Mouse (Mus musculus) E14TG2a.4 (cell line): ENCODE measurements around the gene Tmem230.
A peak's percentile ranks its signal among the peaks of the same experiment; 100 is the strongest.

ENCODE experiments used
- H3K27me3 ChIP-seq: 2 replicates; pipeline ENCODE4 v1.6.1; 2014; ENCODE audit warnings: low read length, control low read depth; ENCODE audit not compliant: insufficient read depth
- H3K36me3 ChIP-seq: 2 replicates; pipeline ENCODE4 v1.6.1; 2014; ENCODE audit warnings: low read length, control low read depth; ENCODE audit not compliant: insufficient read depth
- H3K4me1 ChIP-seq: replicated peaks from 2 replicates; pipeline ENCODE4 v1.6.1; 2014; ENCODE audit warnings: low read depth, low read length, control low read depth
- H3K4me3 ChIP-seq: replicated peaks from 2 replicates; pipeline ENCODE4 v1.5.1; 2014; ENCODE audit warnings: mild to moderate bottlenecking, low read length
- H3K9me3 ChIP-seq: 2 replicates; pipeline ENCODE4 v1.6.1; 2014; ENCODE audit warnings: low read length, control low read depth
- CTCF ChIP-seq: conservative IDR thresholded peaks from 2 replicates; pipeline ENCODE4 v1.5.1; 2014; ENCODE audit warnings: low read length
- NANOG ChIP-seq: IDR thresholded peaks from 2 replicates; pipeline ENCODE4 v1.6.1; 2014; ENCODE audit warnings: borderline replicate concordance, low read length, mixed read lengths
- POU5F1 ChIP-seq: IDR thresholded peaks from 2 replicates; pipeline ENCODE4 v1.6.1; 2014; ENCODE audit warnings: low read length, borderline replicate concordance

Tmem230 gene

DNA sequence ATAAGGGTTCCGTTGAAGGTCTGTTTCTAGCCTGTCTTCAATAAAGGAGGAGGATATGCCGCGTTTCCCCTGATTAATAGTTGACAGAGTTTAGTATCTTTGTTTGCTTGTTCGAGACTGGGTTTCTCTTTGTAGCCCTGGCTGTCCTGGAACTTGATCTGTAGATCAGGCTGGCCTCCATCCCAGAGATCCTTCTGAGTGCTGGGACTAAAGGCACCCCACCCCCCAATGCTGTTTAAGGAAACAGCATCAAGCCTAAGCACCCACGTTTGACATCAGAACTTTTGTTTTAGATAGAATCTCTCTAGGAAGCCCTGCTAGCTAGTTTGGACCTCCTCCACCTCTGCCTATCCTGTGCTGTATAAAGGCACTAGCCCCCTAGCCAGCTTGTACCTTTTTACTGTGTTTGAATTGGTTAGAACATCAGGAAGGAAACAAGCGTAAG lies 16.7 kb upstream of the Tmem230 start:
- no peak for TF ChIP-seq CTCF
- no peak for TF ChIP-seq POU5F1
- no peak for TF ChIP-seq NANOG
- Histone ChIP-seq H3K4me1 (peaks cover 61% of the 10 kb centered on the region), H3K4me3 (peak overlapping the region; percentile 94), H3K9me3 (no peaks in the 10 kb centered on the region), H3K36me3 (no peaks in the 10 kb centered on the region), H3K27me3 (no peaks in the 10 kb centered on the region)

DNA sequence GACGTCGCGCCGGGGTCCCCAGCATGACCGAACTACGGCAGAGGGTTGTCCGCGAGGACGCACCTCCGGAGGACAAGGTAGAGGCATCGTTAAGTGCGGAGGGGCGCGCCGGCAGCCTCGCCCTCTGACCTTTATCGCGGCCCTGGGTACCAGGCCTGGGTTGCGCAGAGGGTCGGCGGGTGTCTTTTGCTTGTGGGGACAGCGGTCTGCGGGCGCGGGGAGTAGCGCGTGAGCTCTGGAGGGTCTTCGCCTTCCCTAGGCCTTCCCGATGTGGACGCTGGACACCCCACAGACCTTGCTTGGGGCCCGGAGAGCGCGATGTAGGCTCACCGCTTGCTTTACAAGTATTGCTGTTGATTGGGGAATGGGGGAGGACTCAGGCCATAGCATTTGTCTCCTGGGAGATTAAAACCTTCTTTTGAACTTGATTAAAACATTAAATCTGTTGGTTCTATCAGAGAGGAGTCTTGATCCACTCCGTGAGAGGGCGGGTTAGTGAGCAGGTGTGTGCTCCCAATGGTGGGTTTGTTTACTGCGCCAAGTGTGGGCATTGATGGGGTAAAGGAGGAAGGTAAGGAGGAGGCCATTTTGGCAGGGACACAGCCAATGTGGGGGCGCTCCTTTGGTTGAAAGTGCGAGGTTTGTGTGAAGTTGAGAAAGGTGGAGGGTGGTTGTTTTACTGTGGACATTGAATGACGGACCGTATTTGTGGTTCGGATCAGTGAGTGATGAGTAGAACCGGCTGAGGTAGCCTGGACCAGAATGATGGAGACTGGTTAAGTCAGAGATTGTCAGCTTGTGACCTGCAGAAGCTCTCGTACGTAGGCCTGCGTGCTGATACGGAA lies 16.0 kb upstream of the Tmem230 start:
- TF ChIP-seq POU5F1 (no peak), NANOG (no peak), CTCF (no peak)
- peaks cover 63% of the 10 kb centered on the region for H3K4me1 ChIP-seq
- H3K27me3 ChIP-seq, result no peaks in the 10 kb centered on the region

DNA sequence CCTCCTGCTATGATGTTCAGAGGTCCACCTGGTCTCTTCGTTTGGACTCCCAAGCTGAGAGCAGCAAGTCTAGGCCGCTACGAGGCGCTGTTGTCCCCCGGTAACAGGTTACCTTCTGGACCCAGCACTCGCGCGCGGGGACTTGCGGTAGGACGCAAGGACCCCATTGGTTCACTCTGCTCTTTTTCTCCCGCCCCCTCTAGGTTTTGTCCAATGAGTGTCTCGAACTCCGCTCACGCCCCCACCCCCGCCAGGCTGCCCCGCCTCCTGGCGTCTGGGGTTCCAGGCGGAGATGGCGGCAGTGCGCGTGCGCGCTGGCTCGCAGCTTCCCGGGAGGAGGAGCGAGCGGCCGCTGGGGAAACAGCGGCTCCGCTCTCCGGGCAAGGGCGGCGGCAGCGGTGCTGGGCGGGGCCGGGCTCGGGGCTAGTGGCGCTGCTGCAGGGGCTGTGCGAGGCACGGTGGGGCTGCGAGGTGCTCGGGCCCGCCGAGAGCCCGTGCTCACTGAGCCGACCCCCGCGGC lies 15.3 kb upstream of the Tmem230 start, which contains the start of gene Cds2:
TSS of gene Cds2 (plus strand) at position 270 of the 520 bp plus-strand sequence.
- Histone ChIP-seq H3K4me1 (peaks cover 65% of the 10 kb centered on the region), H3K27me3 (no peaks in the 10 kb centered on the region), H3K36me3 (no peaks in the 10 kb centered on the region), H3K4me3 (peak within 1 kb of the TSS; percentile 94), H3K9me3 (no peaks in the 10 kb centered on the region)
- TF ChIP-seq CTCF, result no peak
- TF ChIP-seq POU5F1, result no peak
- TF ChIP-seq NANOG, result no peak

More for the DNA sequence above, 16.0 kb upstream of the Tmem230 start:
- Histone ChIP-seq H3K9me3 (no peaks in the 10 kb centered on the region), H3K4me3 (peak overlapping the region; percentile 94), H3K36me3 (no peaks in the 10 kb centered on the region)

DNA sequence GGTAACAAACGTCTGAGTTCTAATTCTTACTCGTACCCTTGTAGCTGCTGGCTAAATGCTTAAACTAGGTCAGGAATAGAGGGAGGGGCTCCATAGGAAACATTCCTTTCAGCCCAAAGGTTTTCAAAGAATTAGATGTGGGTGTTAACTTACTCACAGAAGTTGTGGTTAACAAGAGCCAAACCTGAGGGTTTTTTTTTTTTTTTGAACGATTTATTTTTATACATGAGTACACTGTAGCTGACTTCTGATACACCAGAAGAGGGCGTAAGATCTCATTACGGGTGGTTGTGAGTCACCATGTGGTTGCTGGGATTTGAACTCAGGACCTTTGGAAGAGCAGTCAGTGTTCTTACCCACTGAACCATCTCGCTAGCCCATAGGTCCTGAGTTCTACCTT lies 14.6 kb upstream of the Tmem230 start:
- TF ChIP-seq NANOG, result no peak
- no peak for TF ChIP-seq POU5F1
- no peak for TF ChIP-seq CTCF
- peak overlapping the region; percentile 94; the same call in 1 of the 2 replicates for H3K4me3 ChIP-seq
- no peaks in the 10 kb centered on the region for H3K36me3 ChIP-seq
- no peaks in the 10 kb centered on the region for H3K27me3 ChIP-seq
- no peaks in the 10 kb centered on the region for H3K9me3 ChIP-seq
- H3K4me1 ChIP-seq, result peaks cover 70% of the 10 kb centered on the region

DNA sequence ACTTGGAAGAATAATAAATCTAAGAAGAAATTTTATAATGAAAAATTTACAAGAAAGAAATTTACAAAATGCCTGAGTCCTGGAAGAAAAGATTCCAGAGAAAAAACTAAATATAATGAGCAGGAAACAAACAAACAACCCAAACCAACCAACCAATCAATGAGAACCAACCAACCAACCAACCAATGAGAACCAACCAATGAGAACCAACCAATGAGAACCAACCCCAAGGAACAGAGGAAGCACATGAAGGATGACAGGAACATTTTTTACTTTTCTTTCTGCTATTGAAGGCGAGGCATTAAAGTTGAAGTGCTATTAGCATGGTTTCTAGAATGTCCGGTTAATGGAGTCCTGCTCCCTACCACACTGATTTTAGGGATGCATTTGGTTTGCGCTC lies 13.0 kb upstream of the Tmem230 start:
- Histone ChIP-seq H3K27me3 (no peaks in the 10 kb centered on the region), H3K4me1 (peaks cover 73% of the 10 kb centered on the region), H3K9me3 (no peaks in the 10 kb centered on the region), H3K36me3 (peaks cover 9% of the 10 kb centered on the region), H3K4me3 (no peak overlapping the region)
- TF ChIP-seq NANOG (no peak), CTCF (no peak), POU5F1 (no peak)

DNA sequence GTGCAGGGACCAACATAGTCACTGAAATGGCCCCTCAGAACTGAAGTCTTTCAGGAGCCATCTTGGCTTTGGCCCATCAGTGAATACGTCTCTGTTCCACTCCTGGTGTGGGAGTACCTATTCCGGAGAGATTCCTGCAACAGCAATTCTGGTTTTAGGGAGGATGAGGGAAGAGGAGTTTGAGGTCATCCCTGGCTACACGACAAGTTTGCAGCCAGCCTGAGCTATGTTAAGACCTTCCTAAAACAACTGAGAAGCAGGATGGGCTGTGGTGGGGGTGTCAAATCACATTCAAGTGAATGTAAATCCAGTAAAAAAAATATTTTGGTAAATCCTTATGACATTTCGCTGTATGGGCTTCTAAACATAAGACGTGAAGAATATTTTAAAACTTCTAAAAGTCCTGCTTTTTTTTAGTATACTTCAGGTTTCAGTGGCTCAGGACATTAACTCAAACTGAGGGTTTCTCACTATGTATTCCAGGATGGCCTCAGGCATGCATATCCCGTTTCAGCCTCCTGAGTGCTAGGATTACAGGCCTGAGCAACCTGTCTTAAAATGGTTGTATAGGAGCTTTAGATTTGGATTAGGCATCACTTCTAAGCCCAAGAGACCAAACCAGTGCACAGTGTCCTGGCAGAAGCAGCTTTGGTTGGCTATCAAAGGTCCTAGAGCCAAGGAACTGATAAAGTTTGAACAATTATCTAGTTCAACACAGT lies 9.9 kb upstream of the Tmem230 start:
- TF ChIP-seq CTCF (no peak), NANOG (peak; percentile 11; the same call in 1 of the 2 replicates), POU5F1 (peak; percentile 68; the same call in 1 of the 2 replicates)
- H3K36me3 ChIP-seq, result peaks cover 15% of the 10 kb centered on the region
- H3K4me1 ChIP-seq, result peaks cover 72% of the 10 kb centered on the region
- no peaks in the 10 kb centered on the region for H3K27me3 ChIP-seq
- no peaks in the 10 kb centered on the region for H3K9me3 ChIP-seq
- H3K4me3 ChIP-seq, result peak overlapping the region; percentile 39; the same call in 1 of the 2 replicates

DNA sequence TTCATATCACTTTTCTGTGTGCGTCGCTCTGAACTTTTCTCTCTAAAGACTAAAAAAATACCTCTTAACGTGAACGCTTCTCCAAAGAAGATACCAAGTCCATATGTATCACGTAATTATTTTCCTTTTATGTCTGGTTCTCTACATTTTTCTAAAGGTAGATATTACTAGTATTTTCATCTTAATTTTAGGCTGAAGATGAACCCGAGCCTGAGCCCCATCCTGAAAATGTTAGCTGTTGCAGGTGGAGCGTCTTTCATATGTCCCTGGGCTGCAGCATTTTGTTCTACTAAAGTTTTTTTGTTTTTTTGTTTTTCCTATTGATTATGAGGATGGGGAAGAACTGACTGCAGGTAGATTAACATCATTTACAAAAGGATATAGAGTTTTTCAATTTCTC lies 6.0 kb upstream of the Tmem230 start:
- TF ChIP-seq NANOG (no peak), POU5F1 (no peak), CTCF (no peak)
- Histone ChIP-seq H3K27me3 (no peaks in the 10 kb centered on the region), H3K4me1 (peaks cover 56% of the 10 kb centered on the region), H3K4me3 (peak overlapping the region; percentile 90), H3K9me3 (no peaks in the 10 kb centered on the region), H3K36me3 (peaks cover 48% of the 10 kb centered on the region)
